Mouse (Mus musculus): ENCODE data around the gene Cox6b1. TPM values are rescaled to one million over a fixed set of nuclear protein-coding genes. Genes with fewer than 3 reads are reported as not detected.
A peak's percentile ranks its signal among the peaks of the same experiment; 100 is the strongest.

Gene Cox6b1
- total RNA-seq (2014; rRNA removed) (640 and 781 TPM in 2 replicates), polyA plus RNA-seq (2012; rRNA removed) (399 and 416 TPM in 2 replicates)

GRCm38 (mm10) chr7:30625530-30626384 lies at the start of gene Cox6b1:
Gene Cox6b1, minus strand, starts transcription at chr7:30626151.
- peaks cover 22% of the 10 kb centered on the region for H3K36me3 ChIP-seq (ENCODE audit: control insufficient read depth, insufficient read depth, low read length)
- H3K79me2 ChIP-seq (ENCODE audit: control insufficient read depth, insufficient read depth, low read length): peaks cover 25% of the 10 kb centered on the region
- peak; percentile 90 for DNase-seq (ENCODE audit: extremely low read depth, low read depth, low spot score)
- under 1% methylated on average over 44 of the region's 44 CpGs for WGBS
- H3K27ac ChIP-seq (replicated peaks; ENCODE audit: insufficient read depth, low read depth, low read length): peak within 1 kb of the TSS; percentile 99
- peak within 1 kb of the TSS; percentile 97 for H3K9ac ChIP-seq (ENCODE audit: low read depth, low read length)
- H3K4me1 ChIP-seq (ENCODE audit: control insufficient read depth, insufficient read depth, low read length): peaks cover 12% of the 10 kb centered on the region
- no peaks in the 10 kb centered on the region for H3K27me3 ChIP-seq (ENCODE audit: control insufficient read depth, insufficient read depth, low read length)
- H3K4me3 ChIP-seq (ENCODE audit: insufficient read depth, low read depth, low read length): peak within 1 kb of the TSS; percentile 97
- TF ChIP-seq CTCF (IDR thresholded peaks at IDR 0.05; ENCODE audit: low read depth, low read length) (no peak), POLR2A (IDR thresholded peaks at IDR 0.05; ENCODE audit: extremely low read depth, insufficient read depth, low read length) (peak; percentile 52; the same call in 1 of the 2 replicates)

GRCm38 (mm10) chr7:30671480-30671879 lies 45.5 kb upstream of the Cox6b1 start, which contains the start of gene Pmis2:
Gene Pmis2, minus strand, starts transcription at chr7:30671605.
- Histone ChIP-seq H3K4me1 (ENCODE audit: control insufficient read depth, insufficient read depth, low read length) (peaks cover 3% of the 10 kb centered on the region; the same call in 1 of the 2 replicates), H3K27ac (replicated peaks; ENCODE audit: insufficient read depth, low read depth, low read length) (no peak within 1 kb of the TSS), H3K4me3 (ENCODE audit: insufficient read depth, low read depth, low read length) (no peak within 1 kb of the TSS), H3K79me2 (ENCODE audit: control insufficient read depth, insufficient read depth, low read length) (no peaks in the 10 kb centered on the region), H3K9ac (ENCODE audit: low read depth, low read length) (no peak within 1 kb of the TSS), H3K27me3 (ENCODE audit: control insufficient read depth, insufficient read depth, low read length) (no peaks in the 10 kb centered on the region), H3K36me3 (ENCODE audit: control insufficient read depth, insufficient read depth, low read length) (no peaks in the 10 kb centered on the region)
- 76% methylated on average over 9 of the region's 9 CpGs for WGBS
- TF ChIP-seq POLR2A (IDR thresholded peaks at IDR 0.05; ENCODE audit: extremely low read depth, insufficient read depth, low read length): no peak
- no peak for TF ChIP-seq CTCF (IDR thresholded peaks at IDR 0.05; ENCODE audit: low read depth, low read length)
- no peak for DNase-seq (ENCODE audit: extremely low read depth, low read depth, low spot score)

- peak; percentile 93 for DNase-seq (ENCODE audit: extremely low read depth, low read depth, low spot score)
- Histone ChIP-seq H3K36me3 (ENCODE audit: control insufficient read depth, insufficient read depth, low read length) (no peaks in the 10 kb centered on the region), H3K4me1 (ENCODE audit: control insufficient read depth, insufficient read depth, low read length) (peaks cover 3% of the 10 kb centered on the region; the same call in 1 of the 2 replicates), H3K4me3 (ENCODE audit: insufficient read depth, low read depth, low read length) (no peak overlapping the region), H3K9ac (ENCODE audit: low read depth, low read length) (peak overlapping the region; percentile 36; the same call in 1 of the 2 replicates), H3K27ac (replicated peaks; ENCODE audit: insufficient read depth, low read depth, low read length) (peak overlapping the region; percentile 65), H3K27me3 (ENCODE audit: control insufficient read depth, insufficient read depth, low read length) (no peaks in the 10 kb centered on the region), H3K79me2 (ENCODE audit: control insufficient read depth, insufficient read depth, low read length) (no peaks in the 10 kb centered on the region)
- WGBS: 20% methylated on average over 3 of the region's 3 CpGs
- TF ChIP-seq CTCF (IDR thresholded peaks at IDR 0.05; ENCODE audit: low read depth, low read length): peak; percentile 44
- no peak for TF ChIP-seq POLR2A (IDR thresholded peaks at IDR 0.05; ENCODE audit: extremely low read depth, insufficient read depth, low read length)
Measured at GRCm38 (mm10) chr7:30669229-30669628, 43.3 kb upstream of the Cox6b1 start.

DNA sequence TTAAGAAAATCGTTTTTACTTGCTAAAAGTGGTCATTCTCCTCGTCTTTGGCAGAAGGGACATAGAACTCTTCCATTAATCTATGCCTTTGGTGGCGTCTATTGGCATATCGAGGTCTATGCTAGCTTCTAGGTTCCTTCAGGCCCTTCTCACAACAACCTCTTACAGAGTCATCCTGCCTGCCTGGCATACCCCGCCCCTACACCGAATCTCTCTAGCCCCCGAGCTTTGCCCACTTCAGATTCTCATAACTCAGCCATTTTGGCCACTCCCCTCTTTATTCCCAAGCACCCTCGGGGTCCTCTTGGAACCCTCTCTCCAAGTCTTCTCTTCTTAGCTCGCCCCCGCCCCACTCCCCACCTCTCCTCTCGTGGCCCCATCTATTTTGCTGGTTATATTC lies 39.4 kb upstream of the Cox6b1 start:
- DNase-seq (ENCODE audit: extremely low read depth, low read depth, low spot score): peak; percentile 19
- Histone ChIP-seq H3K79me2 (ENCODE audit: control insufficient read depth, insufficient read depth, low read length) (no peaks in the 10 kb centered on the region), H3K9ac (ENCODE audit: low read depth, low read length) (peak overlapping the region; percentile 61), H3K27ac (replicated peaks; ENCODE audit: insufficient read depth, low read depth, low read length) (no peak overlapping the region), H3K4me3 (ENCODE audit: insufficient read depth, low read depth, low read length) (peak overlapping the region; percentile 64), H3K36me3 (ENCODE audit: control insufficient read depth, insufficient read depth, low read length) (no peaks in the 10 kb centered on the region), H3K4me1 (ENCODE audit: control insufficient read depth, insufficient read depth, low read length) (peaks cover 3% of the 10 kb centered on the region; the same call in 1 of the 2 replicates), H3K27me3 (ENCODE audit: control insufficient read depth, insufficient read depth, low read length) (no peaks in the 10 kb centered on the region)
- TF ChIP-seq POLR2A (IDR thresholded peaks at IDR 0.05; ENCODE audit: extremely low read depth, insufficient read depth, low read length): no peak
- TF ChIP-seq CTCF (IDR thresholded peaks at IDR 0.05; ENCODE audit: low read depth, low read length): no peak
- 7% methylated on average over 11 of the region's 11 CpGs for WGBS

GRCm38 (mm10) chr7:30664529-30665200 lies 38.7 kb upstream of the Cox6b1 start, which contains the start of gene Haus5:
Gene Haus5, minus strand, starts transcription at chr7:30664994.
- no peaks in the 10 kb centered on the region for H3K79me2 ChIP-seq (ENCODE audit: control insufficient read depth, insufficient read depth, low read length)
- peaks cover 3% of the 10 kb centered on the region; the same call in 1 of the 2 replicates for H3K4me1 ChIP-seq (ENCODE audit: control insufficient read depth, insufficient read depth, low read length)
- WGBS: 1% methylated on average over 34 of the region's 34 CpGs
- no peaks in the 10 kb centered on the region for H3K36me3 ChIP-seq (ENCODE audit: control insufficient read depth, insufficient read depth, low read length)
- peak within 1 kb of the TSS; percentile 62 for H3K9ac ChIP-seq (ENCODE audit: low read depth, low read length)
- H3K27ac ChIP-seq (replicated peaks; ENCODE audit: insufficient read depth, low read depth, low read length): no peak within 1 kb of the TSS
- peak within 1 kb of the TSS; percentile 64 for H3K4me3 ChIP-seq (ENCODE audit: insufficient read depth, low read depth, low read length)
- DNase-seq (ENCODE audit: extremely low read depth, low read depth, low spot score): peak; percentile 81
- H3K27me3 ChIP-seq (ENCODE audit: control insufficient read depth, insufficient read depth, low read length): no peaks in the 10 kb centered on the region
- TF ChIP-seq CTCF (IDR thresholded peaks at IDR 0.05; ENCODE audit: low read depth, low read length): no peak
- TF ChIP-seq POLR2A (IDR thresholded peaks at IDR 0.05; ENCODE audit: extremely low read depth, insufficient read depth, low read length): no peak

All from liver, adult 2 months (tissue).